Mouse (Mus musculus) heart, embryonic 11.5 days (tissue): Measurements from ENCODE around the gene Gm16181. TPM values are rescaled to one million over a fixed set of nuclear protein-coding genes. Genes with fewer than 3 reads are reported as not detected.
A peak's percentile ranks its signal among the peaks of the same experiment; 100 is the strongest.

ENCODE experiments used
- ATAC-seq: fragments of 200-750 bp; cut with Nextera tagmentation; replicated peaks from 2 replicates; pipeline ENCODE4 v1.8.0; 2017; ENCODE audit warnings: moderate library complexity; ENCODE audit not compliant: insufficient number of reproducible peaks, low FRiP score, low TSS enrichment
- H3K27ac ChIP-seq: fragments of 300-500 bp; sonication (generic); 2 replicates; pipeline ENCODE4 v1.5.1; 2014; ENCODE audit warnings: mild to moderate bottlenecking, low read depth, low read length
- H3K27me3 ChIP-seq: fragments of 300-500 bp; sonication (generic); 2 replicates; pipeline ENCODE4 v1.6.1; 2014; ENCODE audit warnings: mild to moderate bottlenecking, low read length, mixed read lengths; ENCODE audit not compliant: control insufficient read depth, insufficient read depth
- H3K36me3 ChIP-seq: fragments of 300-500 bp; sonication (generic); 2 replicates; pipeline ENCODE4 v1.6.1; 2014; ENCODE audit warnings: mild to moderate bottlenecking, low read length, moderate library complexity, mixed read lengths; ENCODE audit not compliant: control insufficient read depth, insufficient read depth
- H3K4me1 ChIP-seq: fragments of 300-500 bp; sonication (generic); 2 replicates; pipeline ENCODE4 v1.6.1; 2014; ENCODE audit warnings: low read length; ENCODE audit not compliant: control insufficient read depth, insufficient read depth
- H3K4me2 ChIP-seq: fragments of 300-500 bp; sonication (generic); 2 replicates; pipeline ENCODE4 v1.6.1; 2014; ENCODE audit warnings: mild to moderate bottlenecking, moderate library complexity
- H3K4me3 ChIP-seq: fragments of 300-500 bp; sonication (generic); 2 replicates; pipeline ENCODE4 v1.5.1; 2014; ENCODE audit warnings: low read depth, low read length
- H3K9ac ChIP-seq: fragments of 300-500 bp; sonication (generic); 2 replicates; pipeline ENCODE4 v1.6.1; 2014; ENCODE audit warnings: mild to moderate bottlenecking, low read depth, low read length, moderate library complexity
- H3K9me3 ChIP-seq: fragments of 300-500 bp; sonication (generic); replicated peaks from 2 replicates; pipeline ENCODE4 v1.6.1; 2016; ENCODE audit warnings: low read length; ENCODE audit not compliant: control insufficient read depth
- WGBS: fragments of 180-500 bp; shearing (Covaris S2); extraction: QIAGEN DNeasy Blood & Tissue Kit; methylation state at CpG from one replicate; pipeline ENCODE4 v1.1.7; 2014; ENCODE audit not compliant: insufficient replicate concordance; 5-methylcytosine and 5-hydroxymethylcytosine counted together
- polyA plus RNA-seq: library from polyadenylated mRNA; unstranded; fragments of >200 nt; fragmentation: Nextera tagmentation; extraction: Ambion mirVana; gene quantifications from 2 replicates; pipeline ENCODE4 v1.2.1, GENCODE M21; 2014

Gene Gm16181
- polyA plus RNA-seq, 1 experiment from 2014 or later = 0.44 TPM

GRCm38 (mm10) chr17:35240384-35241304 lies 20.0 kb downstream of the Gm16181 start:
- Histone ChIP-seq H3K9me3 (no peaks in the 10 kb centered on the region), H3K4me3 (peak overlapping the region; percentile 70), H3K27me3 (no peaks in the 10 kb centered on the region), H3K4me2 (peak overlapping the region; percentile 96), H3K27ac (peak overlapping the region; percentile 99), H3K4me1 (peaks cover 34% of the 10 kb centered on the region), H3K36me3 (peaks cover 20% of the 10 kb centered on the region), H3K9ac (peak overlapping the region; percentile 94)
- WGBS = 28% methylated on average over 12 of the region's 12 CpGs
- no peak for ATAC-seq

DNA sequence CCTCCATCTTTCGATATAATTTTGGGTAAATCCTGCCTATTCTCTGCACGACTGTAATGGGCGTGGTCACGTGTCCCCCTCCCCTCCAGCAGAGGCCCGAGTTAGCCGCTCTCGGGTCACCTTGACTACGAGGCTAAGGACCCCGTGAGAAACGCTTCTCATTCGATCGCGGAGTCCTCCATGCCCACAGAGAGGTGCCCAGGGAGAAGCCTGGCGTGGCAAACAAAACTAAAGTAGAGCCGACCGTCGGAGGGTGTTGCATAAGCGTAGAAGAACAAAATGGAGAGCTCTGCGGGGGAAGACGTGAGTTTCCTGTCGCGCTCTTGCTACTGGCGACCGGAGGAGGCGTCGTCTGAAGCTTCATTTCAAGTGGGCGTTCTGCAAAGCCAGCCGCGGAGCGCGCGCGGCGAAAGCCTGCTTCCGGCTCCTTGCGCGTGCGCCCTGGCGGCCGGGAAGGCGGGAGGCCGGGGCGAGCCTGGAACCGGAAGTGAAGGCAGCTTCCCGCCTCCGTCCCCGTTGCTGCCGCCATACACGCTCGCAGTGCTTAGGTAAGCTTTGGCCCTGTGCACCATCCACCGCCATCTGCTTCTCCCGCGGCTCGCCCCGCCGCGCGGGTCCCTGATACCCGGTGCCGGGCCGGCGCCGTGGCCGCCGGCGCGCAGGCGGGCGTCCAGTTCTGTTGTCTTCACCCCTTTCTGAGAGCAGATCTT lies 20.8 kb downstream of the Gm16181 start, which contains the start of gene Ddx39b:
TSS of gene Ddx39b (plus strand) at position 442 of the 710 bp plus-strand sequence.
- peak within 1 kb of the TSS; percentile 99 for H3K27ac ChIP-seq
- H3K4me3 ChIP-seq = peak within 1 kb of the TSS; percentile 70
- WGBS = under 1% methylated on average over 69 of the region's 69 CpGs
- H3K4me1 ChIP-seq = peaks cover 37% of the 10 kb centered on the region
- peak within 1 kb of the TSS; percentile 96 for H3K4me2 ChIP-seq
- H3K9me3 ChIP-seq = no peaks in the 10 kb centered on the region
- no peaks in the 10 kb centered on the region for H3K27me3 ChIP-seq
- peak within 1 kb of the TSS; percentile 94 for H3K9ac ChIP-seq
- ATAC-seq = peak; percentile 86
- H3K36me3 ChIP-seq = peaks cover 29% of the 10 kb centered on the region

DNA sequence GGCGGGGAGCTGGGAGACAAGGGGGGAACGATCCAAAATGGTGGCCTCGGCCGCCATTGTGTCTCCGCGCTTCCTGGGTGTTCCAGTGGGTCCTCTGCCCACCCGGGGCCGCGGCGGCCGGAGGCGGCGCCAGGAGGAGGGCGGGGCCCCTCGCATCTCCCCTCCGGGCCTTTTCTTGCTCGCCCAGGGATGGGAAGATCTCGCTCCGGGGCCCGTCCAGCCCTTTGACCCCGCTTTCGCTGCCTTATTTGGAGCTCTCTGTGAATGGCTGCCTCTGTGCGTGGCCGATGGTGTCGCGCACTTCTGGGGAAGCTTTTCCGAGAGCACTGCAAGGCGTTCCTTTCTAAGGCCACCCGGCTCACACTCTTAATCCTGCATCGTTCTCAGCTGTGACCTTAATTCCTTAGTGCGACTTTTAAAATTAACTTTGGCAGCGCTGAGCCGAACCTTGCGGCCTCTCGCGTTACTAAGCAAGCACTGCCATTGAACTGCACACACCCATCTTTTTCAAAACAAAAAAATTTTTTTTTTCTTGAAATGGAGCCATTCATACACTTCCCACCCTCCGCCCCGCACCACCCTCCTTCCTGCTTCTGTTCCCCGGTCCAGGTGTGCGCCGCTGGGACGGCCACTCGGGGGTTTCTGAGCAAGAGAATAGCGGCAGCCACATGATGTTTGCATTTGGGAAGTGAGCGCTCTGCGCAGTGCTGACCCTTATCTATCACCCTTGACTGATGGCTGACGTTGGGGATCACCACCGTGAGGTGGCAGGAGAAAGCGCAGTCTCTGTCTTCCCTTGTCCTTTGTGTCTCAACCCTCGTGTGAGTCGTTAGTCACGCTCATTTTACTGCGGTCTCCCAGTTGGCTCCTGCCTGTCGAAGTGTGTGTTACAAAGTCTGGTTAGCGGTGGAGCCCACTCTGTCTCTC lies 21.6 kb downstream of the Gm16181 start:
- ATAC-seq = peak; percentile 60
- Histone ChIP-seq H3K27ac (peak overlapping the region; percentile 99), H3K9me3 (no peaks in the 10 kb centered on the region), H3K4me2 (peak overlapping the region; percentile 96), H3K36me3 (peaks cover 37% of the 10 kb centered on the region), H3K9ac (peak overlapping the region; percentile 94), H3K27me3 (no peaks in the 10 kb centered on the region), H3K4me3 (peak overlapping the region; percentile 70), H3K4me1 (peaks cover 34% of the 10 kb centered on the region)
- WGBS = under 1% methylated on average over 55 of the region's 55 CpGs

DNA sequence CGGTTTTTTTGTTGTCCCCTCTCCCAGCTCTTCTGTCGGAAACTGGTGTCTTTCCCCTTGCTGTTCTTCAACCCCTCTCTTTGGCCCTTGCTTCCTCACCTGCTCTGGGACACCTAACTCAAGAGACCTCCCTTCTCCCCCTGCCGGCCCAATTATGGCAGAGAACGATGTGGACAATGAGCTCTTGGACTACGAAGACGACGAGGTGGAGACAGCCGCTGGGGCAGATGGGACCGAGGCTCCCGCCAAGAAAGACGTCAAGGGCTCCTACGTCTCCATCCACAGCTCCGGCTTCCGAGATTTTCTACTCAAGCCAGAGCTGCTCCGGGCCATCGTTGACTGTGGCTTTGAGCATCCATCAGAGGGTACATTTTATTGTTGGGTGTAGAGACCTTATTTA lies 22.5 kb downstream of the Gm16181 start:
- ATAC-seq = no peak
- peak overlapping the region; percentile 96 for H3K4me2 ChIP-seq
- H3K4me1 ChIP-seq = peaks cover 34% of the 10 kb centered on the region
- H3K27me3 ChIP-seq = no peaks in the 10 kb centered on the region
- H3K9me3 ChIP-seq = no peaks in the 10 kb centered on the region
- H3K4me3 ChIP-seq = peak overlapping the region; percentile 70
- peak overlapping the region; percentile 94 for H3K9ac ChIP-seq
- H3K27ac ChIP-seq = peak overlapping the region; percentile 99
- WGBS = 7% methylated on average over 16 of the region's 16 CpGs
- H3K36me3 ChIP-seq = peaks cover 42% of the 10 kb centered on the region

GRCm38 (mm10) chr17:35244999-35245398 lies 24.4 kb downstream of the Gm16181 start:
- no peak for ATAC-seq
- Histone ChIP-seq H3K4me1 (peaks cover 34% of the 10 kb centered on the region), H3K9ac (0 out of 2 replicates have a peak overlapping the region, but pooled peaks have one; percentile 94), H3K4me2 (peak overlapping the region; percentile 96), H3K36me3 (peaks cover 56% of the 10 kb centered on the region), H3K4me3 (peak overlapping the region; percentile 70; the same call in 1 of the 2 replicates), H3K27me3 (no peaks in the 10 kb centered on the region), H3K9me3 (no peaks in the 10 kb centered on the region), H3K27ac (no peak overlapping the region; the same call in 1 of the 2 replicates)
- WGBS = 76% methylated on average over 2 of the region's 2 CpGs

DNA sequence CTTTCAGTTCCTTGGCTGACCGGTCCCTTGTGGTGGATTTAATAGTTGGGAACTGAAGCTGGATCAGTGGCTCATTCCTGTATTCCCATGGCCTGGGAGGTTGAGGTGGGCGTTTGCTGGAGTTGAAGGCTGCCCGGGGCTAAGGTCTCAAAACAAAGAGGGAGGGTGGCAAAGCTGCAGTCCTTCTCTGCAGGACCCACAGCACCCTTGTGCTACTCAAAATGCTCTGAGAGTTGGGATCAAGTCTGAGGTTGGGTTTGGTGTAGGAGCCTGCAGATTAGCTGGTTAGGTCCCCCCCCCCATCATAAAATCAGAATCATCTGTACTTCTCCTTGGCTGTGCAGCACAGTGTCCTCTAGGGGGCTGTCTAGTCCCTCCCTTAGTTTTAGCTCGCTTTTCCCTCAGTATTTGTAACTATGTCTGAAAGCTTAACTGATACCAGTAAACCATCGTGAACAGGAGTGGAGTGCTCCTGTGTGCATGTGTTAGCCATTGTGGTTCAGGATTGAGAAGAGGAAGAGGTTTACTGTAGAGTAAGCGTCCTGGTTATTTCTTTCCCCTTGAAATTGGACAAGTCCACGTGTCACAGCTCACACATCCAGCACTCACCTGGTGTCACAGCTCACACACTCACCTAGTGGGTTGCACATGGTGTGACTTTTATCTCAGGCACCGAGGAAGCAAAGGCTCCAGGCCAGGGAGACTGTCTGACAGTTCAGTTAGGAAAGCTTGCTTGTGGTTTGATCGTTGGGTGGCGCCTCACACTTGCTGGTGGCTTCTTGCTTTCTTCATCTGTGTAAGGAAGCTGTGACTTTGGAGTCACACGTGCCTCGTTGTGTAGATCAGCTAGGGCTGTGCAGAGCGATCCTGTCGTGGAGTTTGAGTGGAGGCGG lies 25.3 kb downstream of the Gm16181 start:
- Histone ChIP-seq H3K27ac (no peak overlapping the region), H3K4me2 (no peak overlapping the region; the same call in 1 of the 2 replicates), H3K4me3 (no peak overlapping the region), H3K27me3 (no peaks in the 10 kb centered on the region), H3K9ac (no peak overlapping the region), H3K4me1 (peaks cover 28% of the 10 kb centered on the region), H3K9me3 (no peaks in the 10 kb centered on the region), H3K36me3 (peaks cover 64% of the 10 kb centered on the region)
- WGBS = 83% methylated on average over 15 of the region's 15 CpGs
- no peak for ATAC-seq

GRCm38 (mm10) chr17:35247144-35247543 lies 26.5 kb downstream of the Gm16181 start:
- Histone ChIP-seq H3K27ac (no peak overlapping the region), H3K27me3 (no peaks in the 10 kb centered on the region), H3K9ac (no peak overlapping the region), H3K4me2 (no peak overlapping the region), H3K4me3 (no peak overlapping the region), H3K4me1 (peaks cover 28% of the 10 kb centered on the region), H3K36me3 (peaks cover 71% of the 10 kb centered on the region), H3K9me3 (no peaks in the 10 kb centered on the region)
- ATAC-seq = no peak
- WGBS = 87% methylated on average over 7 of the region's 7 CpGs
